8 mouse cellular contexts compared by ENCODE assay signal in the genomic region with DNA sequence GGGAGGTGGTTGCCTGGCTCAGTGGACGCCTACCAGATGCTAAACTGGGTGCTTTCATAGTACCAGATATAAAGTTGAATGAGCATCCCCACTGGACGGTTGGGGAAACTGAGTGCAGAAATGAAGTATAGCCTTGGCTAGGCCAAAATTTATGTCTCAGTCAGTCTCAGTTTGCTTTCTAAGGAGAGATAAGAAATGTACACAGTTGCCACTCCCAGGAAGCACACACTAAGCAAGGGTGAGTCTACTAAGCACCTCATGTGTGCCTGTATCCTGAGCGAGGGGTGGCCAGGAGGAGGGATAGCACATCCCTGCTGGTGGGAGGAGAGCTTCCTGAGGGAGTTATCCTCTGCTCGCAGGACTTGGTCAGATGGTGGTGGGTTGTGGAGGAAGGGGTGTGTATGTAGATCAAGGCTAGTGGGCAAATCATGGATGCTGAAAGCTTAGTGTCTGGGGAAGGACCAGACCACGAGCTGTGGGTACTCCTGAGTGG. TPM values are rescaled to one million over a fixed set of nuclear protein-coding genes. Genes with fewer than 3 reads are reported as not detected.
DNase-seq lines count a peak whose midpoint lies in the region; ATAC-seq and TF ChIP-seq lines count a peak whose summit lies in the region.

No protein-coding gene starts in this region.

- H3K36me3 ChIP-seq in spleen, adult 2 months (ENCODE audit: control insufficient read depth, insufficient read depth, low read length) = peaks cover 3% of the 10 kb centered on the region; the same call in 1 of the 2 replicates
- peaks cover 11% of the 10 kb centered on the region for H3K36me3 ChIP-seq in limb, embryonic 14.5 days (ENCODE audit: control insufficient read depth, insufficient read depth, low read length)
- H3K36me3 ChIP-seq in stomach, postnatal 0 days (ENCODE audit: control insufficient read depth, insufficient read depth, low read length) = peaks cover 3% of the 10 kb centered on the region; the same call in 1 of the 2 replicates

- peak; percentile 17; the same call in 1 of the 2 replicates for ATAC-seq in frontal cortex, adult (ENCODE audit: low TSS enrichment)
- ATAC-seq in limb, embryonic 14.5 days (ENCODE audit: low FRiP score, low read depth) = no peak
- no peak for ATAC-seq in stomach, postnatal 0 days (ENCODE audit: low FRiP score, low TSS enrichment)

- 0 out of 2 replicates have a peak overlapping the region, but pooled peaks have one; percentile 8 for H3K27ac ChIP-seq in spleen, adult 2 months (ENCODE audit: insufficient read depth, low read length)
- H3K27ac ChIP-seq in limb, embryonic 14.5 days (replicated peaks; ENCODE audit: low read depth, low read length) = peak overlapping the region; percentile 33; the same call in 1 of the 2 replicates
- peak overlapping the region; percentile 97 for H3K27ac ChIP-seq in stomach, postnatal 0 days (replicated peaks)

- peak overlapping the region; percentile 75; the same call in 1 of the 2 replicates for H3K9ac ChIP-seq in limb, embryonic 14.5 days (ENCODE audit: low read depth, low read length, severe bottlenecking)
- H3K9ac ChIP-seq in stomach, postnatal 0 days (ENCODE audit: low read length) = peak overlapping the region; percentile 90

- no peaks in the 10 kb centered on the region for H3K27me3 ChIP-seq in spleen, adult 2 months (ENCODE audit: control insufficient read depth, insufficient read depth, low read length)
- no peaks in the 10 kb centered on the region for H3K27me3 ChIP-seq in limb, embryonic 14.5 days (ENCODE audit: control insufficient read depth, insufficient read depth, low read length)
- H3K27me3 ChIP-seq in stomach, postnatal 0 days (ENCODE audit: control insufficient read depth, insufficient read depth, low read length) = no peaks in the 10 kb centered on the region

- WGBS in spleen, adult 2 months = 56% methylated on average over 5 of the region's 5 CpGs
- WGBS in limb, embryonic 14.5 days = 30% methylated on average over 5 of the region's 5 CpGs
- WGBS in stomach, postnatal 0 days = 18% methylated on average over 5 of the region's 5 CpGs

- no peak for TF ChIP-seq EP300 in stomach, postnatal 0 days (optimal IDR thresholded peaks at IDR 0.05)

- DNase-seq in frontal cortex, postnatal 25 days (ENCODE audit: low spot score in 2 of 2) = no peak
- DNase-seq in spleen, adult 2 months (ENCODE audit: low read depth in 1 of 2, low spot score in 2 of 2) = no peak
- no peak for DNase-seq in spleen, postnatal 14 days (ENCODE audit: low spot score in 2 of 2)
- DNase-seq in limb, embryonic 14.5 days (ENCODE audit: low spot score) = no peak
- DNase-seq in stomach, postnatal 0 days (ENCODE audit: low spot score) = no peak
- no peak for DNase-seq in cerebellum, postnatal 14 days
- no peak for DNase-seq in spleen, postnatal 10 days (ENCODE audit: low spot score in 2 of 2)

- no peaks in the 10 kb centered on the region for H3K9me3 ChIP-seq in limb, embryonic 14.5 days (ENCODE audit: control insufficient read depth, low read length)
- no peaks in the 10 kb centered on the region for H3K9me3 ChIP-seq in stomach, postnatal 0 days (ENCODE audit: control insufficient read depth, low read length)

- no peak for TF ChIP-seq POLR2A in spleen, adult 2 months (IDR thresholded peaks at IDR 0.05; ENCODE audit: low read depth, low read length)
- TF ChIP-seq POLR2A in limb, embryonic 14.5 days (IDR thresholded peaks at IDR 0.05; ENCODE audit: borderline replicate concordance, extremely low read depth, insufficient read depth, insufficient read length) = no peak

- H3K4me2 ChIP-seq in limb, embryonic 14.5 days (replicated peaks; ENCODE audit: low read depth, low read length, severe bottlenecking) = peak overlapping the region; percentile 88
- peak overlapping the region; percentile 92 for H3K4me2 ChIP-seq in stomach, postnatal 0 days (replicated peaks; ENCODE audit: low read depth)

- H3K4me1 ChIP-seq in spleen, adult 2 months (ENCODE audit: control insufficient read depth, insufficient read depth, insufficient read length) = peaks cover 15% of the 10 kb centered on the region; the same call in 1 of the 2 replicates
- peaks cover 29% of the 10 kb centered on the region for H3K4me1 ChIP-seq in limb, embryonic 14.5 days (ENCODE audit: control insufficient read depth, insufficient read depth, low read length)
- H3K4me1 ChIP-seq in stomach, postnatal 0 days (replicated peaks; ENCODE audit: control insufficient read depth, insufficient read depth) = peaks cover under 1% of the 10 kb centered on the region

- no peak overlapping the region for H3K4me3 ChIP-seq in spleen, adult 2 months (ENCODE audit: extremely low read depth, insufficient read depth, insufficient read length)
- peak overlapping the region; percentile 92 for H3K4me3 ChIP-seq in limb, embryonic 14.5 days (replicated peaks; ENCODE audit: low read length)
- H3K4me3 ChIP-seq in stomach, postnatal 0 days (ENCODE audit: low read depth, low read length) = peak overlapping the region; percentile 93

- TF ChIP-seq CTCF in spleen, adult 2 months (IDR thresholded peaks at IDR 0.05; ENCODE audit: extremely low read depth, insufficient read depth, insufficient read length, insufficient replicate concordance) = no peak
- TF ChIP-seq CTCF in stomach, postnatal 0 days (IDR thresholded peaks at IDR 0.05; ENCODE audit: low read depth) = 0 out of 2 replicates have a peak, but pooled peaks have one; percentile 0

RNA-seq across cellular contexts. Expression of gene Triobp, which starts 36.8 kb away (rescaled TPM):
- polyA plus RNA-seq in spleen, adult 2 months (2012; rRNA removed) = 40.9 and 44.8 TPM in 2 replicates
- 64.4 and 72.3 TPM in 2 replicates for polyA plus RNA-seq in limb, embryonic 14.5 days (2012; rRNA removed)
- 44.7 and 46.8 TPM in 2 replicates for polyA plus RNA-seq in limb, embryonic 14.5 days (2014; fragmentation: Nextera tagmentation; extraction: Ambion mirVana)
- polyA plus RNA-seq in stomach, postnatal 0 days (2015; fragmentation: Nextera tagmentation; extraction: Ambion mirVana) = 22.4 and 30.6 TPM in 2 replicates

RNA-seq across cellular contexts. Expression of gene H1f0, which starts 43.9 kb away (rescaled TPM):
- polyA plus RNA-seq in spleen, adult 2 months (2012; rRNA removed) = 14.3 and 25.4 TPM in 2 replicates
- polyA plus RNA-seq in limb, embryonic 14.5 days (2012; rRNA removed) = 390 and 433 TPM in 2 replicates
- polyA plus RNA-seq in limb, embryonic 14.5 days (2014; fragmentation: Nextera tagmentation; extraction: Ambion mirVana) = 250 and 278 TPM in 2 replicates
- polyA plus RNA-seq in stomach, postnatal 0 days (2015; fragmentation: Nextera tagmentation; extraction: Ambion mirVana) = 285 and 309 TPM in 2 replicates

RNA-seq across cellular contexts. Expression of gene Nol12, which starts 49.6 kb away (rescaled TPM):
- 14.2 TPM in 2 replicates for polyA plus RNA-seq in spleen, adult 2 months (2012; rRNA removed)
- 38.8 and 41.0 TPM in 2 replicates for polyA plus RNA-seq in limb, embryonic 14.5 days (2012; rRNA removed)
- polyA plus RNA-seq in limb, embryonic 14.5 days (2014; fragmentation: Nextera tagmentation; extraction: Ambion mirVana) = 50.6 and 53.1 TPM in 2 replicates
- polyA plus RNA-seq in stomach, postnatal 0 days (2015; fragmentation: Nextera tagmentation; extraction: Ambion mirVana) = 32.3 and 36.4 TPM in 2 replicates

RNA-seq across cellular contexts. Expression of gene Galr3, which starts 57.4 kb away (rescaled TPM):
- 0.39 and 1.0 TPM in 2 replicates for polyA plus RNA-seq in spleen, adult 2 months (2012; rRNA removed)
- 0.39 and 0.49 TPM in 2 replicates for polyA plus RNA-seq in limb, embryonic 14.5 days (2012; rRNA removed)
- polyA plus RNA-seq in limb, embryonic 14.5 days (2014; fragmentation: Nextera tagmentation; extraction: Ambion mirVana) = not detected in 2 replicates
- polyA plus RNA-seq in stomach, postnatal 0 days (2015; fragmentation: Nextera tagmentation; extraction: Ambion mirVana) = 0.31 and 0.34 TPM in 2 replicates

RNA-seq across cellular contexts. Expression of gene Lgals1, which starts 57.8 kb away (rescaled TPM):
- 75.4 and 93.0 TPM in 2 replicates for polyA plus RNA-seq in spleen, adult 2 months (2012; rRNA removed)
- 2,106 and 2,309 TPM in 2 replicates for polyA plus RNA-seq in limb, embryonic 14.5 days (2012; rRNA removed)
- 2,467 and 2,738 TPM in 2 replicates for polyA plus RNA-seq in limb, embryonic 14.5 days (2014; fragmentation: Nextera tagmentation; extraction: Ambion mirVana)
- polyA plus RNA-seq in stomach, postnatal 0 days (2015; fragmentation: Nextera tagmentation; extraction: Ambion mirVana) = 1,326 and 1,632 TPM in 2 replicates

Comparison
In these comparisons a context has a peak if more than half of its experiments do, and no peak if none do; other contexts are left out.
1. H3K27ac ChIP-seq: peak in every context shown above with its lines; median percentile 97 in stomach, postnatal 0 days; 33 in limb, embryonic 14.5 days; 8 in spleen, adult 2 months.